Mouse (Mus musculus): ENCODE results near the gene Hrh2.

Hrh2 gene

GRCm38 (mm10) chr13:54266472-54266871 is 74.5 kb downstream of the Hrh2 start:
- DNase-seq (ENCODE audit: low spot score in 2 of 2): no peak

DNA sequence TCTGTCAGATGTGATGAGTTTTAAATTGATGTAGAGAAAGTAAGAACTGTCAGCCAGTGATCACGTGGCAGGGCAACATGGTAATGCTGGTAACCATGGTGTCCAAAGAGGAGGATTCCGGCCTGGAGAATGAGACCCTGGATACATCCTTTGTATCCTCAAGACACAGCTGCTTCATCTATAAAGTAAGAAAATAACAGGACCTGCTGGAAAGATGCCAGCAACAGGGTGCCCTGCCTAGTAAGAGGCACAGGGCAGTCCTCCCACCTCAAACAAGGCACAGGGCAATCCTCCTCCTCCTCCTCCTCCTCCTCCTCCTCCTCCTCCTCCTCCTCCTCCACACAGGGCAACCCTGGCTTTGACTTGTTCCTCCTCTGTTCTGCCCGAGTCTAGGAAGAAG is 77.2 kb downstream of the Hrh2 start:
- DNase-seq (ENCODE audit: low spot score in 2 of 2): no peak

DNA sequence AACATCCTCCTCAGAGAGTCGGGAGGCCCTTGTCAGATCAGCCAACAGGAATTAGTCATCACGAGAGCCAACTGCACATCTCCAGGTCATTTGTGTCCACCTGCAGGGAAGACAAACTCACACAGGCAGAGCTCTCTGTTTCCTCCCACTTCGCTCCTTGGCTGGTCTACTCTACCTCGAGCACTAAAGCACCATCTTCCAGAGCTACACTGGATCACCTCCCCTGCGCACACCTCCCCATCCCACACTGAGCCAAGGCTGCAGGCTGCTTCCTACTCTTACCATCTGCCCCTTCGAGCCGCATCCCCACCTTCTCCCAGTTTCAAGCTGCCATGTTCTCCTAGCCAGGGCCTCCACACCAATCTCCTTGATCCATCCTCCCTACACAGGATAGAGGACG is 77.7 kb downstream of the Hrh2 start:
- no peak for DNase-seq (ENCODE audit: low spot score in 2 of 2)

DNA sequence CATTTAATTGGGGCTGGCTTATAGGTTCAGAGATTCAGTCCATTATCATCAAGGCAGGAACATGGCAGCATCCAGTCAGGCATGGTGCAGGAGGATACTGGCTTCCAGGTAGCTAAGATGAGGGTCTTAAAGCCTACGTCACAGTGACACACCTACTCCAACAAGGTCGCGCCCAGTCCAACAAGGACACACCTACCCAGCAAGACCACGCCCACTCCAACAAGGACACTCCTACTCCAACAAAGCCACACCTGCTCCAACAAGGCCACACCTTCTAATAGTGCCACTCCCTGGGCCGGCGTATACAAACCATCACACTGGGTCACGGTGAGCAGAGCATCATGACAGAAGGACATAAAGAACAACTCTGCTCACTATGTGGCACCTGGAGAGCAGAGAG is 80.1 kb downstream of the Hrh2 start:
- no peak for DNase-seq (ENCODE audit: low spot score in 2 of 2)

- no peak for DNase-seq (ENCODE audit: low spot score in 2 of 2)
Observed at GRCm38 (mm10) chr13:54277406-54277805, 85.5 kb downstream of the Hrh2 start.

GRCm38 (mm10) chr13:54280366-54280765 is 88.4 kb downstream of the Hrh2 start:
- DNase-seq (ENCODE audit: low spot score in 2 of 2): no peak

- no peak for DNase-seq (ENCODE audit: low spot score in 2 of 2)
Observed at GRCm38 (mm10) chr13:54281149-54281548, 89.2 kb downstream of the Hrh2 start.

GRCm38 (mm10) chr13:54281623-54282022 is 89.7 kb downstream of the Hrh2 start:
- DNase-seq (ENCODE audit: low spot score in 2 of 2): no peak

- DNase-seq (ENCODE audit: low spot score in 2 of 2): no peak
Observed at GRCm38 (mm10) chr13:54282149-54282860, 90.4 kb downstream of the Hrh2 start.

DNA sequence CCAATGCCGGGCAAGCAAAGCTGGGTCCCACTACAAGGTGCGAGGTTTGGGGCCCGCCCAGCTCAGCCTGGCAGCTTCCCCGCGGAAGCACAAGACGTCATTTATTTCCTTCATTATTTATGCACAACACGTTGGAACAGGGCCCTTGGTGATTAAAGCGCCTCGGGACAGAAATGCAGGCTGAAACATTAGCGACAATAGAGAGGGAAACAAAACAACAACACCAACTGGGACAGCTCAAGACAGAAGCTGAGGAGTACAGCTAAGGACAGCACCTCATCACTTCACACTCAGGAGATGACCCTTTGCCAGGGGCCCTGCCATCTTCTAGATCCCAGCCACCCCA is 90.9 kb downstream of the Hrh2 start:
- DNase-seq (ENCODE audit: low spot score in 2 of 2): no peak
